Mouse (Mus musculus) neural tube, embryonic 11.5 days (tissue): ENCODE results near the gene Gas7. TPM values are rescaled to one million over a fixed set of nuclear protein-coding genes. Genes with fewer than 3 reads are reported as not detected.

Experiments
- ATAC-seq: fragments of 200-750 bp; cut with Nextera tagmentation; 2 replicates; pipeline ENCODE4 v1.8.0; 2017; ENCODE audit warnings: moderate number of reproducible peaks, mild to moderate bottlenecking, moderate TSS enrichment, moderate library complexity; ENCODE audit not compliant: insufficient read depth, low FRiP score, low TSS enrichment
- DNase-seq: peaks from one replicate; pipeline ENCODE4 v3.0.0-alpha.2; 2015; ENCODE audit warnings: low spot score
- H3K27ac ChIP-seq: fragments of 300-500 bp; sonication (generic); 2 replicates; pipeline ENCODE4 v1.5.1; 2014; ENCODE audit warnings: low read depth, mild to moderate bottlenecking, low read length
- H3K27me3 ChIP-seq: fragments of 300-500 bp; sonication (generic); 2 replicates; pipeline ENCODE4 v1.6.1; 2014; ENCODE audit warnings: mild to moderate bottlenecking, low read length, mixed read lengths; ENCODE audit not compliant: control insufficient read depth, insufficient read depth
- H3K36me3 ChIP-seq: fragments of 300-500 bp; sonication (generic); 2 replicates; pipeline ENCODE4 v1.6.1; 2014; ENCODE audit warnings: mild to moderate bottlenecking, low read length, moderate library complexity, mixed read lengths; ENCODE audit not compliant: control insufficient read depth, insufficient read depth
- H3K4me1 ChIP-seq: fragments of 300-500 bp; sonication (generic); 2 replicates; pipeline ENCODE4 v1.6.1; 2014; ENCODE audit warnings: low read length, mixed read lengths; ENCODE audit not compliant: control insufficient read depth, insufficient read depth
- H3K4me2 ChIP-seq: fragments of 300-500 bp; sonication (generic); 2 replicates; pipeline ENCODE4 v1.6.1; 2014; ENCODE audit warnings: low read depth, mild to moderate bottlenecking, moderate library complexity
- H3K4me3 ChIP-seq: fragments of 300-500 bp; sonication (generic); 2 replicates; pipeline ENCODE4 v1.5.1; 2014; ENCODE audit warnings: low read depth, low read length
- H3K9ac ChIP-seq: fragments of 300-500 bp; sonication (generic); 2 replicates; pipeline ENCODE4 v1.6.1; 2014; ENCODE audit warnings: mild to moderate bottlenecking, low read length
- H3K9me3 ChIP-seq: fragments of 300-500 bp; sonication (generic); 2 replicates; pipeline ENCODE4 v1.6.1; 2016; ENCODE audit warnings: low read length; ENCODE audit not compliant: control insufficient read depth
- WGBS: fragments of 180-500 bp; shearing (Covaris S2); extraction: QIAGEN DNeasy Blood & Tissue Kit; methylation state at CpG from one replicate; pipeline ENCODE4 v1.1.7; 2014; 5-methylcytosine and 5-hydroxymethylcytosine counted together
- polyA plus RNA-seq: library from polyadenylated mRNA; unstranded; fragments of >200 nt; fragmentation: Nextera tagmentation; extraction: Ambion mirVana; gene quantifications from 2 replicates; pipeline ENCODE4 v1.2.1, GENCODE M21; 2014

Gene Gas7
- polyA plus RNA-seq, 1 experiment from 2014 or later, result 4.4 TPM

DNA sequence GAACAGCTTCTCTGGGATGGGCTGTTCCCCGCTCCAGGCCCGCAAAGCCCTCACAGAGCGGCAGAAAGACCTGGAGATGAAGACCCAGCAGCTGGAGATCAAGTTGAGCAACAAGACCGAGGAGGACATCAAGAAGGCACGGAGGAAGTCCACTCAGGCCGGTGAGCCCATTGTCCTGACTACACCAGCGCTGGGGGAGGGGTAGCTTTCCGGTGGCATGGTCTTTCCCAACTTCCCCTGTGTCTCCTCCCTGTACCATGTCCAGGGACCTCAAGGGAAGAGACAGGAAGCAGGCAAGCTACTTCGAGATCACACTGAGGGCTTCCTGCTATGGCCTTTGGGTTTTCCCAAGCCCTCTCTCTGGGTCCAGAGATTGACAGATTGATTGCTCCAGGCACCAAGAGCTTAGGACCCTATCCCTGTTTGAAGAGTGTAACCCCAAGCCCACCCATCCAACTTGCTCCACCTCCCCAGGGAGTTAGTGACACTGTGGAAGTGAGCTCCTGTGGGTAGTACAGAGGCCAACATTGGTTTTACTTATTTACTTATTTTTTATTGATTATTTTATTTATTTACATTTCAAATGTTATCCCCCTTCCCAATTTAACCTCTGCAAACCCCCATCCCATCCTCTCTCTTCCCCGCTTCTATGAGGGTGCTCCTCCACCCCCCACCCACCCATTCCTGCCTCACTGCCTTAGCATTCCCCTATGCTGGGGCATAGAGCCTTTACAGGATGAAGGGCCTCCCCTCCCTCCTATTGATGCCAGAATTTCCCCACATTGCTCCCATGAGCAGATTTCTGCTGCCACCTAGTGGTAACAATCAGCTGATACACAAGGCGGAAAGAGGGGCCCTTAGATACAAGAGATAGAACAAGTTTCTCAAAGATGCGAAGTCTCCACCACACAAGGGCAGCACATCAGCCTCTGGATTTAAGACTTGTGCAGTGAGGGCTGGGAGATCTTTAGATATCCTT, 220.6 kb downstream of the Gas7 start:
- no peak overlapping the region for H3K9ac ChIP-seq
- peak; percentile 66 for DNase-seq
- H3K27me3 ChIP-seq, result no peaks in the 10 kb centered on the region
- no peaks in the 10 kb centered on the region for H3K9me3 ChIP-seq
- H3K4me3 ChIP-seq, result no peak overlapping the region
- H3K4me1 ChIP-seq, result no peaks in the 10 kb centered on the region
- no peaks in the 10 kb centered on the region for H3K36me3 ChIP-seq
- no peak overlapping the region for H3K27ac ChIP-seq
- no peak overlapping the region for H3K4me2 ChIP-seq
- WGBS, result 64% methylated on average over 12 of the region's 12 CpGs
- ATAC-seq, result peak; percentile 61

DNA sequence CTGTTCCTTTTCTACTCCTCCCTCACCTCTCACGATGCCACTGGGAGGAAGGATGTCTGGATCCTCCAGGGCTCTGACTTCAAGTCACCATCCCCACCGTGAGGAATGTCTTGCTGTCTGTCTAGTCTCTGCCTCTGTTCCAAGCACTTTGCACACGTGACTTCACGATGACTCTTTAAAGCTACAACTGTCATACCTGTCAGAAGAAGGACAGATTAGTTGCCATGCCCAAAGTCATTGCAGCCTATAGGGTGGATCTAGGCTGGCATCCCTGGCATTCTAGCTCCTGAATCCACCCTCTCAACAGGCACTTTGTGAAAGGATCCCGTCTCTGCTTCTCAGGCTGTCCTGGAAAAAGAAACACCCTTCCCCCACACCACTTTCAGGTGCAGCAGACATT, 224.1 kb downstream of the Gas7 start:
- WGBS, result 73% methylated on average over 5 of the region's 5 CpGs

DNA sequence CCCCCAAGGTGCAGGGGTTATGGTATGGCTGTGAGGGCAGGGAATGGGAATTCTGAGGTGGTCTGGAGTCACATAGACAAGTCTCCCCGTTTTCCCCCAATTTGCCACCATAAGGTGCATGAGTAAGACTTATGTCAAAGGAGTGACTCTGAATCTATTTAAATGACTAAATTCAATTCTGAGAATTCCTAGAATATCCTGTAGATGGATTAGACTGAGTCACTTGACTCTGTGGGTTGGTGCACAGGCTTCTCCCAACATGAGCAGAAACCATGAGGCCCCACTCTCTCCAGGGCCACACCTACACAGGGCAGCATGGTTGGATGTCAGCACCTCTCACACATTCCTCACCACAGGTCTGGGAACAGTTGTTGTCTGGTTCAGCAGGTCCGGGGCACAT, 224.7 kb downstream of the Gas7 start:
- no peak for ATAC-seq
- H3K4me3 ChIP-seq, result no peak overlapping the region
- no peaks in the 10 kb centered on the region for H3K9me3 ChIP-seq
- H3K36me3 ChIP-seq, result no peaks in the 10 kb centered on the region
- H3K27me3 ChIP-seq, result no peaks in the 10 kb centered on the region
- DNase-seq, result no peak
- H3K4me2 ChIP-seq, result no peak overlapping the region
- H3K4me1 ChIP-seq, result no peaks in the 10 kb centered on the region
- no peak overlapping the region for H3K27ac ChIP-seq
- 76% methylated on average over 2 of the region's 2 CpGs for WGBS
- no peak overlapping the region for H3K9ac ChIP-seq

More for the DNA sequence above, 224.1 kb downstream of the Gas7 start:
- Histone ChIP-seq H3K4me1 (no peaks in the 10 kb centered on the region), H3K27ac (no peak overlapping the region), H3K4me3 (no peak overlapping the region), H3K27me3 (no peaks in the 10 kb centered on the region), H3K9ac (no peak overlapping the region), H3K36me3 (no peaks in the 10 kb centered on the region), H3K4me2 (no peak overlapping the region), H3K9me3 (no peaks in the 10 kb centered on the region)
- DNase-seq (no peak), ATAC-seq (no peak)

DNA sequence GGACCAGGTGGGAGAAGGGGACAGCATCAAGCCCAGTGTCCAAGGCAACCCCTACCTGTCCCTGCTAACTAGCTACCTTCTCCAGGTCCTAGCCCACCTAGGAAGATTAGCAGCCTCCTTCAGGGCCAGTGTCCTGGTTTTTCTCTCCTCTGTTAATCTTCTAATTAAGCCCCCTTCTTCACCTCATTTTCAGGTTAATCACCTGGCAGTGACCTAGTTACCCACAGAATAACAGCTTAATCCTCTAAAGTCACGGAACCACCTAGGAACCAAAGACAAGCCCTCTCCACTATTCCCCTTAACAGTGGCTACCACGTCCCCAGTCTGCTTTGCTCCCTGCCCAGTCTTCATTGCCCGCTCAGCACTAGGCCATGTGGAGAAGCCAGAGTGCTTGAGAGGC, 226.6 kb downstream of the Gas7 start:
- no peaks in the 10 kb centered on the region for H3K27me3 ChIP-seq
- no peak overlapping the region for H3K4me2 ChIP-seq
- no peak for ATAC-seq
- DNase-seq, result no peak
- no peak overlapping the region for H3K9ac ChIP-seq
- H3K4me1 ChIP-seq, result no peaks in the 10 kb centered on the region
- no peak overlapping the region for H3K4me3 ChIP-seq
- H3K36me3 ChIP-seq, result no peaks in the 10 kb centered on the region
- no peak overlapping the region for H3K27ac ChIP-seq
- no peaks in the 10 kb centered on the region for H3K9me3 ChIP-seq
- WGBS, result 90% methylated on average over 3 of the region's 3 CpGs

DNA sequence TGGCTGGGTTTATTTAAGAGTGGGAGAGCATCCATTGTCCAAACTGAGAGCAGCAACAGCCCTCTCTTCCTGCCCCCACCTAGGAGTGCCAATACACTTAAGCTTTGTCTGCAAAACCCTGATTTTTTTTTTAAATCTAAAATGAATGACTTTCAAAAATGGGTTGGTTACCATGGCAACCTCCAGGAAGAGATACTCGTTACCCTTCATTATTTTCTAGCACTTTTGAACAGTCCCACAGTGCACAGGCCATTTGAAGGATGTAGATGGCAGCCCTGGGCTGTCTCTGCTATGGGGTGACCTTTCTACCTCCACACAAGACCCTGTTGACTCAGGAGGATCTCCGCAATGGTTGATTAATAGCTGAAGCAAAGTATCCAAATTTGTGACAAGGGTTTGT, 230.9 kb downstream of the Gas7 start:
- no peak overlapping the region for H3K4me3 ChIP-seq
- no peak overlapping the region for H3K27ac ChIP-seq
- H3K36me3 ChIP-seq, result no peaks in the 10 kb centered on the region
- no peak for DNase-seq
- 78% methylated on average over 2 of the region's 2 CpGs for WGBS
- H3K4me1 ChIP-seq, result no peaks in the 10 kb centered on the region
- ATAC-seq, result no peak
- H3K27me3 ChIP-seq, result no peaks in the 10 kb centered on the region
- H3K9ac ChIP-seq, result no peak overlapping the region
- no peaks in the 10 kb centered on the region for H3K9me3 ChIP-seq
- H3K4me2 ChIP-seq, result no peak overlapping the region

DNA sequence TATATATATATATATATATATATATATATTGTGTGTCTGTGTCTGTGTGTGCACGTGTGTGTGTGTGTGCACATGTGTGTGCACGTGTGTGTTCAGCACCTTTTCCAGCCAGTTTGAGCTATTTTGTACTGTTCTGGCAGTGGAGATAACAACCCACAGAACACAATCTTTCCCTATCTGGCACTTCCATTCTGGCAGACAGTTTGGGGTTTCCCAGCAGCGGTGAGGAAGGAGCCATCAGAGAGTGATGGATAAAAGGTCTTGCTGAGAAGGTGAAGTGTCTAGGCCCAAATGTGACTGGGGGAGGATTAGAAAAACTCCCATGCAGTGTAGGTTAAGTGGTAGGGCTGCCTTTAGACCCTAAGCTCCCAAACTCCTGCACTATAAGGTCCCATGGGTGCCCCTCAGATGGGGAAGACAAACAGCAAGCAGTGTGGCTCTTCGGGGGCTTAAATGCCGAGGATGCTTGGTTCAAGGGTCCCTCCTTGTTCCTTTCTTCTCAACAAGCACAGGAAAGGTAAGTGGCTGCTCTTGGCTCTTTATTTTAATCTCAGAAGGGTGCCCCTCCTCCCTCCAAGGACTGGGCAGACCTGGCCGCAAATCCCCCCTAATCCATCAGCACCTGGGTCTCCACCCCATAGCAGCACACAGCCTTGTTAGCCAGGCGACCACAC, 239.6 kb downstream of the Gas7 start, which contains the start of gene Rcvrn:
TSS of gene Rcvrn (plus strand) at position 624 of the 674 bp plus-strand sequence.
- Histone ChIP-seq H3K4me1 (no peaks in the 10 kb centered on the region), H3K27ac (no peak within 1 kb of the TSS), H3K27me3 (no peaks in the 10 kb centered on the region), H3K9ac (no peak within 1 kb of the TSS), H3K4me2 (no peak within 1 kb of the TSS), H3K9me3 (no peaks in the 10 kb centered on the region), H3K36me3 (no peaks in the 10 kb centered on the region), H3K4me3 (no peak within 1 kb of the TSS)
- 72% methylated on average over 7 of the region's 7 CpGs for WGBS
- DNase-seq (no peak), ATAC-seq (no peak)

DNA sequence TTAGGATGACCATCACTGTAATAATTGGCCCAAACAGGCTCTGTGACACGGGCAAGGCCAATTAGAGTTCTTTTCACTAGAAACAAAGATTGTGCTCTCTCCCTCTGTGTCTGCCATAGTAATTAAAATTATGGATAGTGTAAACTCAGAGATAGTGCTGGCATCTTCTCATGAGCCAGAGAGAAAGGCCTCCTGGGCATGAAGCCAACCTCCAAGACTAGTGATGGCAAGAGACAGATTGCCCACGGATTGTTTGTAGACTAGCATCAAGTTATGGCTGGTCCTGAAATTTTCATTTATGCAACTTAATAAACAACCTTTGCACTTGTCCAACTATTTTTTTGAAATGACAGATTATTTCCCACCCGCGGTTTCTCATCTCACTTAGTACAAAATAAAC, 257.7 kb downstream of the Gas7 start:
- Histone ChIP-seq H3K27ac (no peak overlapping the region), H3K27me3 (no peaks in the 10 kb centered on the region), H3K36me3 (no peaks in the 10 kb centered on the region), H3K9ac (no peak overlapping the region), H3K4me1 (no peaks in the 10 kb centered on the region), H3K4me2 (no peak overlapping the region), H3K4me3 (no peak overlapping the region), H3K9me3 (no peaks in the 10 kb centered on the region)
- no peak for ATAC-seq
- WGBS, result 91% methylated on average over 4 of the region's 4 CpGs
- DNase-seq, result no peak

DNA sequence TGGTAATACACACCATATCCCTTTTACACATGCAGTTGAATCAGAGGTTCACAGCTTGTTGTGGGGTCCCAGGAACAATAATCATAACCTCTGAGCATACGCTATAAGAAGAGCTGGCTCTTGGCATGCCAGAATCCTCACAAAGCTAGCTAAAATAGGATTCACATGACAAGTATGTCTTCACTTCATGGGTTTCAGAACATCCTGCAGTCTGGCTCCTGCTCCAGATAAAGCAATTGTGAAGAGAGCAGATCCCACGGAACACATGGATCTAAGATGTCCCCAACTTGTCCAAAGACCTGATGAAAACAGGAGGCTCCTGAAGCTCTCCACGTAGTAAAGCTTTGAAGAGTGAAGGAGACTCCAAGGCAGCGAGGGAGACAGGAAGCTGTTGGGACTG, 260.1 kb downstream of the Gas7 start:
- Histone ChIP-seq H3K27ac (no peak overlapping the region), H3K36me3 (no peaks in the 10 kb centered on the region), H3K4me1 (no peaks in the 10 kb centered on the region), H3K4me2 (no peak overlapping the region), H3K9ac (no peak overlapping the region), H3K4me3 (no peak overlapping the region), H3K9me3 (no peaks in the 10 kb centered on the region), H3K27me3 (no peaks in the 10 kb centered on the region)
- ATAC-seq, result no peak
- 89% methylated on average over 4 of the region's 4 CpGs for WGBS
- DNase-seq, result no peak
